Mouse (Mus musculus) heart, postnatal 36 days (tissue): Measurements from ENCODE around the gene Ly86. TPM values are rescaled to one million over a fixed set of nuclear protein-coding genes. Genes with fewer than 3 reads are reported as not detected.
A peak's percentile ranks its signal among the peaks of the same experiment; 100 is the strongest.

Source experiments
- DNase-seq, 2 experiments: peaks; one replicate each; pipeline ENCODE4 v3.0.0; 2021 to 2022
- intact Hi-C: fragments of 180-260 bp; cut with DNase I; formaldehyde crosslinking; loops from one replicate; pipeline ENCODE4 v1.15.1; 2025
- total RNA-seq, 2 experiments: library from RNA; stranded (reverse); gene quantifications; 2 replicates each; pipeline ENCODE4 v1.2.3; 2021

The Ly86 gene
- total RNA-seq, 2 experiments from 2014 or later: 2.9 to 3.9 TPM

DNA sequence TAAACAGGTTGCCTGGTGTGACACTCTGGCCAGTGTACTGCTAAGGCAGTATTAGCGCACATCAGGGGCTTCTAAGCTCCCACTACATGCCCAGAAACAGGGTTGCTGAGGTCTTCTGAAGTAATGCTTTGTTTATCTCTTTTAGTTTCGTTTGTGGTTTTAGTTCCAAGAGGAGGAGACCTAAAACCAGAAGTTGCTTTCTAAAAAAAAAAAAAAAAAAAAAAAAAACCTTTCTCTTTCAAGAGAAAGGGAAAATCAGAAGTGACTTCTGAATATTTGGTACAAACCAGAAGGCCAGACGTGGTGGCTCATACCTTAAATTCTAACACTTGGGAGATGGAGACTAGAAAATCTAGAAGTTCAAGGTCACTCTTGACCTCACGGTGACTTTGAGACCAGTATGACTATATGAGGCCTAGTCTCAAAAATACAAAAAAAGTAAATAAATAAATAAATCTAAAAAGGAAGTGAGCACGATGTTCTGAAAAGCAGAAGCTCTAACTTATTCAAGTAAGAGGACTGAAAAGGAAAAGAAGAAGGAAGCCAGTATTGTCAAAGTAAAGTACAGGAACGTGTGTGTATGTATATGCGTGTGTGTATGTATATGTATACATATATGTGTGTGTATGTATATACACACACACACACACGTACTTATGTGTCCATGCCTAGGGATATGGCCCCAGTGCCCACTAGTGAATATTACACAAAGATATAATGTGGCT, 3.0 kb downstream of the Ly86 start:
- no peak for DNase-seq
- intact Hi-C loops: no loop called here

DNA sequence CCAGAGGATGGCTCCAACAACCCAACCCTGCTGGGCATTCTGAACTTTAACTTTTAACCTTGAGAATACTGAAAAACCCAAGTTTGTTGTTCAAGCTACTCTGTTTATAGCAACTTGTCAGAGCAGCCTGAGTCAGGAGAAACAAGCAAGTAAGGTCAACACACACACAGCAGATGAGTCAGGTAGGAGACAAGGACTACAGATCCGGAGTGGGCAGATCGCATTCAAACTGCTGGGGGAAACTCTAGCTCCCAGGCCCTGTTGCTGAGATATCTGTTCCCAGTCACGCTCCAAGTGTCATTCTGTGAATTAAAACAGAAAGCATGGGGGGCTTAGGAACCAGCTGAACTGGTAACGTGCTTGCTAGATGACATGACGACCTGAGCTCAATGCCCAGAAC, 4.0 kb downstream of the Ly86 start:
- no peak for DNase-seq
- intact Hi-C loops: no loop called here

DNA sequence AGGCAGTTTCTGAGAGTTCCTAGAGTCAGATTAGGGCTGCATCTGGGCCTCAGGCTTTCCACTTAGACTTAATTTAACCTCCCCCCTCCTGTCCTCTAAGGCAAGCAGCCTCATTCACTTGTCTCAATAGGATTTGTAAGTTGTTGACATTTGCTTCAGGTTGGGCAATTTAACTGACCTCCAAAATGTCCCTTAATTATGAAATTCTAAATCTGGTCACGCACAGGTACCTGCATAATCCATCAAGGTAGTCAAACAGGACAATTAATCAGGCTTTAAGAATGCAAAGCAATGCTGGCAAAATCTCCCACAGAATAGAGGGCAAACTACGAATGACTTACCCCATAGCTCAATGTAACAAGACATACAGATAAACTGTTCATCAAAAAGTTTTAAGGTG, 8.0 kb downstream of the Ly86 start:
- no peak for DNase-seq
- intact Hi-C loops: no loop called here

DNA sequence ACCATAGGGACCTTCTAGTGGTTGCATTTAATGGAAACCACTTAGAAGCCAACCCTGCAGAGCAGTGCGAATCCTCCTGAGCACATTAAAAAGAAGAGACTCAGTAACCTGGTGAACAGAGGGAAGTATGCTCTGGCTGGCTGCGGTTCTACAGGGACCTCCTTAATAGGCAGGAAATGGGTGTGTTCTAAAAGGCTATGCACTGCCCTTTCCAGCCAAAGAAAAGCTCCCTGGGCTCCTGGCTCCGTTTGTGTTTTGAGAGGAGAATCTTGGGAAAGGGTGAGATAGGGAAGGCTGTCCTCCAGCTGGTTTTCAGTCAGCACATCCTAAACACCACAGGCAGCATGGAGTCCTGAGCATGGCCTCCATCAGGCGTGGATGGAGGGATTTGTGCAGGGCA, 8.9 kb downstream of the Ly86 start:
- intact Hi-C loops: no loop called here
- no peak for DNase-seq

DNA sequence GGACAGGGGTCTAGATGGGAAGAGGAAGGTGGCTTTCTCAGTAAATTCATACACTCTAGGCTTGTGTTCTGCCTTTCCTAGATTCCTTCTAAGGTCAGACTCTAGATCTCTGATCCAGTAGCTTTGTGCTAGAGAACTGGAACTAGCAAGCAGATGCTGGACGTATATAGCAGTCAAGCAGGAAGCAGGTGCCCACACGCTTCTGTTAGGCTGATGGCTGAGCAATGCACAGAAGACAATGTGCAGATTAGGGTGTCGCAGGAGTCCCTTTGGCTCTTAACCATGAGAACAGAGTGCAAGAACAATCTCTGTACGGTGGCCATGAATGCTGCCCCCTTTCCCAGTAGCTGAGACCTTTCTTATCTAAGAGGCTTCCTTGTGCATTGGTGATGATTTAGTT, 9.4 kb downstream of the Ly86 start:
- no peak for DNase-seq
- intact Hi-C loops: no loop called here

DNA sequence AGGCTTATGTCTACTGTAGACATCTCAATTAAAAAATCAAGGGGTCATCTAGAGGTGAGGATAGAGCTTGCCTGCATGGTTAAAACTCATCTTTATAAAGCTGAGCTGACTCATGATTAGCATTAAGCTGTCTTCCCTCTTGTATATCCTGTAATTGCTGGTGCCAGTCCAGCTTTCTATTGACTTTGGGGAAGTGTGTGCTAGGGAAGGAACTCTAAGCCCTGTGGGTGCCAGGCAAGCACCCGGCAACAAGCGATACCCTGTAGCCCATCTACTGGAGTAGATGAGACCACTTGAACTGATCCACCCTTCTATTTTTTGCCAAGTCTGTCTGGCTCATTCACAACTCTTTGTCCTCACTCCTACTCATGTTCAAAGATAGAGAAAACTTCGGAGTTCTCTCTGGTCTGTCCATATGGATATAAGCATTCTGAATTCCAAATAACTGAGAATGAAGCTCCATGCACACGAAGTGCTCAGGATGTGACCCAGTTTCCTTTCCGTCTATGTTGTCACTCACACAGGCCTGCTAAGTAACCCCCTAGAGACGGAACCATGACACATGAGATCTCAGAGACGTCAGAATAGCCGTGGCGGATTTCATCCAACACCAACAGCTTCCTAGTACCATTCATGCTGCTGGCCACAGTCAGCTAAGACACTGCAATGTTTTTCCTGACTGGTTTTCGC, 10.8 kb downstream of the Ly86 start:
- intact Hi-C loops: no loop called here
- no peak for DNase-seq

DNA sequence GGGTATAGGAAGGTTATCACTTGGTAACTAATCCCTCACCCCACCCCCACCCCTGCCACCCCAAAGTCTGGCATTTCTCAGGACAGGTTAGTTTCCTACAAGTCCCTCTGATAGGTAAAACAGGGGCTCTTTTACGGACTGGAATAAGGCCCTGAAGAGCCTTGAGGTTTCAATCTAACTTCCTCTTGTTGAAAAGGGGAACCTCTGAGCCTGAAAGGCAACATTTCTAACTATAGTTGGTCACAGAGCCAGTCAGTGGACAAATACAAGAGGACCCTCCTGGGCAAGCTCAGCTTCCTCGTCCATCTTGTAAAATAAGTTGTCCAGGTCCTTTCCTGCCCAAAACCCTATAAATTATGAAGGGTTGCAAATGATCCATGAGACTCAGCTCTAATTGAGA, 11.5 kb downstream of the Ly86 start:
- no peak for DNase-seq
- intact Hi-C loops: no loop called here

DNA sequence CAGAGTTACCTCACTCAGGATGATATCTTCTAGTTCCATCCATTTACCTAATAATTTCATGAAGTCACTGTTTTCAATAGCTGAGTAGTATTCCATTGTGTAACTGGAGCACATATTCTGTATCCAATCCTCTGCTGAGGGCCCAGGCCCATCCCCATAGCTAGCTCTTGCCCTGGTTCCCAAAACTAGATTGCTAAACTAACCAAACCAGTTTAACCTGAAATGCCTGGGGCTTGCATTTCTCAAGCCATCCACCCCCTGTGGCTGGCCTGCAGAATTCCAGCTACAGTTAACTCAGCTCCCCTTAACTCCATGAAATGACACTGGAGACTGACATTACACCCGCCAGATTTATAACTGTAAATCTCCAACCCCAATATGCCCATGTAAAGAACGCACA, 13.1 kb downstream of the Ly86 start:
- intact Hi-C loops: no loop called here

DNA sequence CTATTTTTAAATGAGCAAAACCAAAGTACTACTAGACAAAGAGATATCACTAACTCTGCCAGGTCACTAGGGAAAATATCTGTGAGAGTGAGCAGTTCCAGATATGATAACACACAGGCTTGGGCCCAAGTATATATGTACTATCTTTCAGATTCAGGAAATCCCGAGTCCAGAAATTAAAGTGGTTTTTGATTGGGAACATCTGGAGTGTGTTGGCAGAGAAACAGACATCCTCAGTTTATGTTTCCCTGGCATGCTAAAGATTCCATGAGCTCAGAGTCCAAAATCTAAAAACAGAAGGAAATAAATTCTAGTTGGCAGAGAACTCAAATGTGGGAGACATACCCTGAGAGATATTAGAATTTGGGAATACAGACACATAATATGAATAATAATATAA, 16.2 kb downstream of the Ly86 start:
- DNase-seq: no peak
- intact Hi-C loops: no loop called here

More for the DNA sequence above, 13.1 kb downstream of the Ly86 start:
- DNase-seq: no peak

DNA sequence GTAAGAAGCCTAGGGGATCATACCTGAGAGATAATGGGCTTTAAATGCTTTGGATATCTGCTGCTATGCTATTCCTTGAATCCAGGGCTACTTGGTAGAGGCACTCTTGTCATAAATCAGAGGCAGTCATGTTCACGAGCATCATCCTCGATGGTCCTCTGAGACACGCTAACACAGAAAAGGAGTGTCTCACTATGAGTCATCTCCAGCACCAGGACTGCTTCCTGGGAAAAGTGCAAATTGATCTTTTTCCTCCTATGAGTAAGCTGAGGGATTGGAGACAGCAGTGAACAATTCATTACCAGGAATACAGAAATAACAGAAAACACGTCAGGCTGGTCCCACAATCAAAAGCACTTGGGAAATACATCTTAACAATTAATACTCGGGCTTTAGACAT, 19.3 kb downstream of the Ly86 start:
- DNase-seq: no peak
- intact Hi-C loops: no loop called here

DNA sequence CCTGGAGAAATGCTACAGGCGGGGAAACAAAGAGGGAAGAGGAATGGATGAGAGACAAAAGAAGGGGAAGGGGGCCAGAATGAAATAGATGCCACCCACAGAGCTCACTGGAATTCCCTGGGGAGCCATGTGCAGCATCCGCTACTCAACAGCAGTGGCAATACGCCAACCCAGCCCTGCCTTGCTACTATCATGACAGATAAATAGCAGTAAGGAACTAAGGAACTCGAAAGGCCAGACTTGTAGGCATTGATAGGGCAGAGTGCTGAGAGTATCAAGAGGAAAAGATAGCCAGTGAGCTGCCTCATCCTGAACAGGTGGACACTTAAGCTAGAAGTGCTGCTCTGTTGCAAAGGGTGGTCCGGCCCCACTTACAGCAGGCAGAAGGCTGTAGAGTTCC, 31.4 kb downstream of the Ly86 start:
- DNase-seq: no peak
- intact Hi-C loops: no loop called here

DNA sequence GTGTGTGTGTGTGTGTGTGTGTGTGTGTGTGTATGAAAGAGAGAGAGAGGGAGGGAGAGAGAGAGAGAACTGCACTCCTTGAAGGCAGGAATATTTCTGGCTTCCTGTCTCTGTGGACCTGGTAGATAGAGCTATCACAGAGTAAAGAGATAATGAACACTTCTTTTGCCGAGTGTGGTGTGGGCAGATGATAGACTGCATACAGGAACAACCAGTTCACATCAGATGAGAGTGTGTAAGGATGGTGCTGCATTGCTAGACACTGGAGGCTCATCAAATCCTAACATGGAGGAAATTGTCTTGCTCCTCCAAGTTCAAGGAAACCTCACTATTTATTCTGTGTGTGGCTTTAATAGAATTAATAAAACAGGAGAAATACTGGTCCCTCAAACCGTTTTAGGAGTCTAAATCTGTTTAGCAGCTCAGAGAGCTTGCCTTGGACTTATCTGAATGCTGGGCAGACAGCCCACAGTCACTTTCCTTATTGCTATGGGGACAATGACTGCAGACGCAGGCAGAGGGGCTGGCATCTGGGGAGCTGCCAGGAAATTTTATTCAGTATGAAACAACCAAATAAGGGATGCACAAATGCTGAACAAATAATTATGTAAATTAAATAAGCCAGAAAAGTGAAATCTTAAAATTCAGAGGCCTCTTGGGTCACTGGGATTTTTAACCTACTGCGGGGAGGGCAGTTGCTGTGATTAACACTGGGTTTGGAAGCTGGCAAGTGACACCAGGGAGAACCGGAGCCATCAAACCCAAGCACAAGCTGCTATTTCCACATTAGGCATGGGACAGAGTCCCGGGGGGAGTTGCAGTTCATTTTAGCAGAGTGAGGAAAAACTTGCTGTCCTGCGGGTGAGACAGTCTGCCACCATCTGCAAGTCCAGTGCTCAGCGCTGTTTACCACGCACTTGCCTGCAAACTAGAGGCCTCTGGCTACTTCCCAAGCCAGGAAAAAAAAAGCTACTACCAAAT, 43.5 kb downstream of the Ly86 start:
- peak; percentile 19 to 29 for DNase-seq
- intact Hi-C loops: no loop called here

DNA sequence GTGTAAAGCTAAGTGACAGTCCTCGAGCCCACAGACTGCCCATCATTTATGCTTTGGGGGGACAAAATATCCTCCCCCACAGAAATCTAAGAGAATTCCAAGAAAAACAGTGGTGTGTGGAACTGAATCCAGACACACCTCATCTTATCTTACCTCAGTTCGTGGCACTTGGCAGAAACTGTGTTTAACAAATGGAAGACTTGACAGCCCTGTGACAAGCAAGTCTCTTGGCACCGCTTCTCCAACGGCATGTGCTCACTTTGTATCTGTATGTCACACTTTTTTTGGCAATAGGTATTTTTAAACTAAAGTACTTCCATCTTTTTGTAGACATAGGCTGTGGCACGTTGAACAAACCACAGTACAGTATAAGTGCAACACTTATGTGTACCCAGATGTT, 44.3 kb downstream of the Ly86 start:
- DNase-seq: peak in 1 of 2 experiments; percentile 14
- intact Hi-C loops: no loop called here

DNA sequence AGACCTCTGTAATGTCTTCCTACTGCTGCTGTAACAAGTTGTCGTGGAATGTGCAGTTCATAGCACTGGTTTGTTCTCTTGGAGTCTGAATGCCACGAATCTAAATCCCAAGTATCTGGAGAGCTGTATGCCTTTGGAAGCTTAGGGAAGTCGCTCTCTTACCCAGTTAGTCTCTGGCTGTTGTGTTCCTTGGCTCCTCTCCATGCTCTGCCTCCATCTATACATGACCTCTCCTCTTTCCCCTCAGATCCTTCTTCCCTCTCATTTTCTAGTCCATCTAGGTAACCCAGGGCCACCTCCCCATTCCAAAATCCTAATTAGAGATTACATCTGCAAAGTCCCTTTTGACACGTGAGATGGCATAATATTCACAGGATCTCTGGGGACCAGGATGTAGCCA, 53.8 kb downstream of the Ly86 start:
- intact Hi-C loops: no loop called here

DNA sequence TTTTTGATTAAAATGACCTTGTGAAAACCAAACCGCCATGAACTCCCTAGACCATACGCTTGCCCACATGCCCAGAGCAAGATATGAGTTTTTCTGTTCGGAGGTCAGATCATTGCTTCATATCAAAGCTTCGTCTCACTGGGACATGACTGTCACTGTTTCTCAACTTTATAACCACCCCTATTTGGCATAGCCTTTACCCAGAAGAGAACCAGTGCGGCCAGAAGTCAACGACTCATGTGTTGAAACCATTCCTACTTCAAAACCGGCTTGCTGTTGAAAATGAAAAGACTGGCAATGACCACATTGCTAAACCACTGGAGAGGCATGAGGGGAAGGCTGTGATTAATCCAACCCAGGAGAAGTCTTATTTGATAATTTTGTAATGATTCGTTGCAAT, 54.3 kb downstream of the Ly86 start:
- intact Hi-C loops: no loop called here
- DNase-seq: no peak

More for the DNA sequence above, 53.8 kb downstream of the Ly86 start:
- DNase-seq: no peak

DNA sequence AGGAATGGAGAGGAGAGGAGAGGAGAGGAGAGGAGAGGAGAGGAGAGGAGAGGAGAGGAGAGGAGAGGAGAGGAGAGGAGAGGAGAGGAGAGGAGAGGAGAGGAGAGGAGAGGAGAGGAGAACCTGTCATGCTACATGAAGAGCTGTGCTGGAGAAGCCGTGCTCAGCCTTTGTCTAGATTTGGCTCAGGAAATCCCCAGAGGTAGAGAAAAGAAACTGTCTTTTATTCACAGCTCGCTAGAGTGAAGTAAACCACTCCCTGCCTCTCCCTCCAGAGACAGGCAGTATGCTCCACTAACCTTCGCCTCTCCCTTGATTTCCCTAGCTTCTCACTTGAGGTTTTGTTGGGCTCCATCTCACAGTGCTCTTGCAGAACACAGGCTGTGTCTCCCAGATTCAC, 57.4 kb downstream of the Ly86 start:
- intact Hi-C loops: no loop called here
- no peak for DNase-seq

DNA sequence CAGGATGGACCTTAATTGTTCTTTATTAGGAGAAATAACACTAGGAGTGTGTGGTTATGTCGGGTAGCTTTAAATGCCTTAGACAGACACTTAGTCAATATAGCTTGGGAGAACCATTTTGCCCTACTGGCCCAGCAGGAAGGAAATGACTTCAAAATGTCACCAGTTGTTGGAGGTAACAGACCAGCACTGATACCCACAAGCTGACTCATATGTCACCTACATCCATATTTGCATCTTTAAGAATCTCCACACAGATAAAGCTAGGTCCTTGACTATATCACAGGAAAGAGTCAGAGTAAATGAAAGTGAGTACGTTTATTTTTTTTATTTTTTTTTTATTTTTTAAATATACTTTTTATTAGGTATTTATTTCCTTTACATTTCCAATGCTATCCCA, 58.7 kb downstream of the Ly86 start:
- intact Hi-C loops: no loop called here
- DNase-seq: no peak

DNA sequence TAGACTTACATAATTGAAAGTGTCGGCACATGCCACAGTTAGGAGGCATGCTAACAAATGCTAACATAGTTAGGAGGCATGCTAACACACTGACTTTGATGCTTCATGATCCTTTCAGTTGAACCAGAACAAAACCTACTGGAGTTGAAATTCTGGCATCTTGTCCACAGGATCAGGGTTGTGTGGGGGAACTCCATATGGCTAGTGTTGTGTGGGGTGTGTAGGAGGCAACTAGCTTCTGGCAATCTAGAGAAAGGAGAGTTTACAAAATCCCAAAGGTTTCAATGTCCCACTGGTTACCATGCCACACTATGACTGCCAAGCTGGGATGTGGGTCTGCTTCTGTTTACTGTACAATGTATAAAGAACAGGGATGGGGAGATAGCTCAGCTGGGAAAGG, 70.7 kb downstream of the Ly86 start:
- intact Hi-C loops: no loop called here
- DNase-seq: no peak

DNA sequence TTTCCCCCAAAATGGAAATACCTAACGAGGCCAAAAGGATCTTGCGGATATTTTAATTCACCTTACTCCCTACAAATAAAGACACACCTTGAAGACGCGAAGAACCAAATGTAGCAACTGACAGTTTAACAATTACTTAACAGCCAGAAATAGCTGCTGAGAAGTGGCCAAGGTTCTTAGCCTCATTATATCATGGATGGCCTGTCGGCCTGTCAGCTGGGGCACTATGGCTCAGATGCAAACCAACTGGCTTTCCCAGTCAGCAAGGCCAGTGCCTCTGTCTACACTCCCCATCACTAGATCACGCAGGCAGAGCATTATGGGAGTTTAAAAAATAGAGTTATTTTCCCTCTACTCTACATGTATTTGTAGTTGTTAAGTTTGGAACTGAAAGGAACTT, 78.4 kb downstream of the Ly86 start:
- intact Hi-C loops: no loop called here
- no peak for DNase-seq

DNA sequence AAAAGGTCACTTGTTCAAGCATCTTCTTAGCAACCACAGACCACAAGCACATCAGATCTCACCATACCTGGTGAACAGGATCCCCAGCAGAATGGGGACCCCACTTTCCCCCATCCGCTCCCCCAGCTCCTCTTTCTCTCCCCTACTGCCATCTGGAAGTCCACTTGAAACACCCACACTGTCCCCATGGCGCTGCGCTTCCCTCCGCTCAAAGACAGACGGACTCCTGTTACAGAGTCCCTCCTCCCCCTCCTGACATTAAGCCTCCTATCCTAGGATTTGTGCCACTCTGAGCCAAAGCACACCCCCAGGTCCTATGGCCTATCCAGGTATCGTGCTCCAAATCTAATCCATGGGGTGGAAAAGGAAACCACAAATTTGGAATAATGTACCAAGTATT, 79.9 kb downstream of the Ly86 start:
- DNase-seq: no peak
- intact Hi-C loops: no loop called here

DNA sequence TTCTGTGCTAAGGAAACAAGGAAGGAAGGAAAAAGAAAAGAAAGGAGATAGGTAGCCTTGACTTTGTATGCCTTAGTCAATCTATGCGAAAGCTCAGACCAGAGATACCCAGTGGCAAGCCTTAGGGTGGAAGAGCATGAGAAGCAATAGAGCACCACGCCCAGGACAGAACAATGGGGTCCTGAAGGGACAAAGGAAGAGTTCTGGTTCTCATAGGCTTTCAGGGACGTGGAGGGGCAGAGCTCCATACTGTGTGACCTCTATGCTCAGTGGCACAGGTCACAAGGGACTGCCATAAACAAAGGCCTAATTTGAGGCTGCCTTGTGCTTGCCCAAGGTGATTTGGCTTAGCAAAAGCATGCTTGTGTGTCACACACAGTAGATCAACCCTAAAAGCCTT, 80.4 kb downstream of the Ly86 start:
- no peak for DNase-seq
- intact Hi-C loops: no loop called here
